Mouse (Mus musculus) kidney, postnatal 25 days (tissue): ENCODE results near the gene Ddn.

Source experiments
- DNase-seq, 2 experiments: peaks; one replicate each; pipeline ENCODE4 v3.0.0; 2021; ENCODE audit warnings: mixed read lengths in 2 of 2

The Ddn gene

DNA sequence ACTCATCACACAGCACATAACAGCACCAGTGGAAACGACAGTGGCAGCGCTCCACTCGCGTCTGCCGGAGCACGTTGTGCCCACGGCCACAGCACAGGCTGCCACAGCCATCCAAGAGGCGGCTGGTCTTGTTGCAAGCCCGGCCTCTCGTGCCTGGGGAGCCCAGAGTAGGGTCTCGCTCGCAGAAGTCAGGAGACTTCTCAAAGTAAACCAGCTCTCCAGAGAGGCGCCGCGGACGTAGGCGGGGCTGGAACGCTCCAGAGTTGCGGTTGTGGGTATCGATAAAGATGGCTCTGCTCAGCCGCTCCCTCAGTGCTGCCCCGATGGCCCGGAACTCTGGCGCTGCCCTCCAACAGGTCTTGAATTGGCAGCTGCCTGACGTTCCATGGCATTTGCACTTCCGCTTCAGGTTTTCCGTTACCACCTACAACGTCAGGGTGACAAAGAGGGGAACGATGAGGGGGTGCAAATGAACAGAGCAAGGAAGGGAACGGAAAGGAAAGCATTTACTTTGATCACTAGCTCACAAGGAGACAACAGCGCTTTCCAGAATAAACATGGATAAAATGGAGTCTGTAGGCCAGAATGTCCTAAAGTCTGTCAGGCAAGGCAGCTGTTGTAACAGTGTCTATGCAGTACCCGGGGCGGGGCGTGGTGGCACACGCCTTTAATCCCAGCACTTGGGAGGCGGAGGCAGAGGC, 36.6 kb downstream of the Ddn start:
- no peak for DNase-seq

DNA sequence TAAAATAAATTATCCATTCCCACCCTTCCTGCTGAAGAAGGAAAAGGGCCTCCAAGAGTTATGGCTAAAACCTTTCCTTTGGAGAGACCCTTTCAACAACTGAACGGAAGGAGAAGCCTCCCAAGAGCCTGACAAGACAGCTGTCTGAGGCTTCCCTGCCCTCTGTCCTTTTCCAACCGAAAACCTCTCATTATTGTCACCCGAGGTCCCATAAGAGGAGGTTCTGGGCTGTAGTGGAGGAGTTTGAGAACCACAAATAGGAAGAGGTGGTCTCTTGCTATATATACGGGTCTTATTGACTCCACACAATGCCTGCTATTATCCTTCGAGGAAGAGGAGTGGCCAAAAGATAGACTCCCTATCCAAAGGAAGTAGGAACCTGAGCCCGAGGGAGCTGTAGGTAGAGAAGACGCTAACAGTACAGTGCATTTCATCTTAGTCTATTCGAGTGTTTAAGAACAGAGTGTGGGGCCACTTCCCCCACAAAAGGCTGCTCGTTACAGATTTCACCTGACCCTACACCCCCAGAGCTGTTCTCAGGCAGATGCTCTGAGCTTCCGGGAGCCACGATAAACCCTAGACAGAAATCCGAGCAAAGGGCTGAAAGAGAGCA, 37.4 kb downstream of the Ddn start:
- DNase-seq: no peak

DNA sequence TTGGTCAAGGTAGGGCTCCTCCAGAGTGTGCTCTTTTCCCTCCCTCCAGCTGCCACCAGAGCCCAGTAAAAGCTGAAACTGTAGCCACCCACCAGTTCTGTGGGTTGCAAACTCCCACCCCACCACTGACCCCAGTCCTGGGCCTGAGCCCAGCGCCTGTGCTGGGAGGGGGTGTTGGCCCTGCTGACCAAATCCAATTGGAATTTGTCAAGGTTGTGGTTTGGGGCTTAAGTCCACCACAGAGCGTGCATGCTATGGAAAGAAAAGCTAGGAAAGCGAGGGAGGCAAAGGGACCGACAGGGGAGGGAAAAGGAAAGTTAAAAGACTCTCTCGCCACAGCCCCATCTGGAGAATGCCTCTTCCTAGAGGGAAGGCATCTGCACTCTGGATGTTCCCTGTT, 41.0 kb downstream of the Ddn start:
- no peak for DNase-seq

DNA sequence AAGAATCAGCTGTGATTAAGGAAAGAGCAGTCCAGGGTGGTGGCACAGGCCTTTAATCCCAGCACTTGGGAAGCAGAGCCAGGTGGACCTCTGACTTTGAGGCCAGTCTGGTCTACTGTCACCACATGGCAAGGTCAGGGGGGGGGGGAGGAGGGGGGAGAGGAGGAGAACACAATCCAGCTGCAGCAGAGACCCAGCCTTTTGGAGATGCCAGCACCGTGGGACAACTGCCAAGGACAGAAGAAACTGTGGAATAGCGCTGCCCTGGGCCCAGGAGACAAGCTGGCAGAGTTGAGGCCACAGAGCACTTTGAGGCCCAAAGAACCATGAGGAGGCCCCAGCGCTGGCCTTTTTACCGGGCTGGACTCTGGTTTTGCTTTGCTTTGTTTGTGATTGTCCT, 43.4 kb downstream of the Ddn start:
- DNase-seq: no peak

DNA sequence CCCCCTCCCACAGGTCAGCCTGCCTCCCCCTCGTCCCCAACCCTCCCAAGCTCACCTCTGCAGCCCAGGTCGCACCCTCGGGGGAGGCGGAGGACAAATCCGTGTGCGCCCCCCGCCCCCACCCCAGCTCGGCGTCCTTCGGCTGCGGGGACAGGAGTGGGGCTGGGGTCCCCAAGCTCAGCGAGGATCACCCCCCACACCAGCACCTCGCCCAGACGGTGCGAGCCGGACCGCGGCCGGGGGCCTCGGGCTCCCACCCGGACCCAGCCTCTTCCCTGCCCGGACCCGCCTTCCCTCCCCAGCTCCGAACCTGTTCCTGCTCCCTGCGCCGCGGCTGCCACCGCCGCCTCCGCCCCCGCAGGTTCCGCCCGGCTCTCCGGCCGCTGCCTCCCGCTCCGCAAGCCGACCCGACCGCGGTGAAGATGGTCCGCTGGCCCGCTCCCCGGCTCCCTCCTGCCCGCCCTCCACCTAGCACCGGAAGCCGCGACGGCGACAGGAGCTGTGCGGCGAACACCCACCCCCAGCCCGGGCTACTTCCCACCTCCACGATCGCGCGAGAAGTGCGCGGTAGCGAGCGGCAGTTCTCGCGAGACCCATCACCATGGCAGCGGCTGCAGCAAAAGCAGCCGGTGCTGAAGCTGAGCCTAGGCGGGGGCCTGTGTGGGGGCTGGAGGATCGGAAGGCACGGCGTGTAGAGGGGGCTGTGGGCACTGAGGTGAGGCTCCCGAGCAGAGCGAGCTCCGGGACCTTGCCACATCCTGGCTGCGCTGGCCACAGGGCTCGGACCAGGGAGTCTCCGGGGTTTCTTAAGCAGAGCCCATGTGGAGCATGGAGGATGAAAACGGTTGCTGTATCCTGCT, 46.4 kb downstream of the Ddn start, which contains the start of gene Arf3:
Arf3 (minus strand) TSS at position 545 of the 860 bp plus-strand sequence.
- DNase-seq: peak; percentile 97 to 98

DNA sequence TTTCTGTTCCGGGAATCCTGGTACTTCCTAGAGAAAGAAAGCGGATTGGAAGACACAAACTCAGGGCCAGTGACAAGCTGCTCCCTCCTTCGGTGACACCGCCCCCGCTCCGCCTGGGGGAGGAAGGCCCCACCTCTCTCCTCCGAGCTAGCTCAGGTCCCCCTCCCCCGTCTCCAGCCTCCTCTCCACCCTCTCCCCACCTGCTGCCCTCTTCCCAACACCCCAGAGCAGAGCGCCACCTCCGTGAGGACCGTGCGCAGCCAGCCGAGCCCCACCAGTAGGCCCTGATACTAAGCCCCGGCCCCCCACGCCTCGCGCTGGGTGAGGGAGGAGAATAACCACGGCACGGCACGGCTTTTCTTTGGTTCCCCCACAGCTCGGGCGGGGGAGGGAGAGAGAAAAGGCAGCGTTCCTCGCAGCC, 47.1 kb downstream of the Ddn start:
- peak; percentile 77 to 93 for DNase-seq

DNA sequence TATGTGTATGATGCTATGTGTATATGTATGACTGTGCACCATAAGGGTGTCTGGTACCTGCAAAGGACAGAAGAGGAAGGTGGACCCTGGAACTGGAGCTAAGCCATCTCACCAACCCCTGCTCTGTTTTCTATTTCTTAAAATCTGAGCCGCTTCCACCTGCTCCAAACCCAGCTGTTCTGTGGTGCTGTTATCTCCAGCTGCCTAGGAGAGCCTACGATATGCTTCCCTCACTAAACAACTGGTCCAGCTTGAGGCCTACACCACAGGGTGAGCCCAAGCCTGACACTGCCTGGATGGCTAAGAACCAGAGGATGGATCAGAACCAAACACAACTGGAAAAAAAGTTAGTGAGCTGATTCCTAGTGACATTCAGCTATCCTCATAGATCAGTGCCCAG, 55.2 kb downstream of the Ddn start:
- DNase-seq: no peak
